Mouse (Mus musculus) MEL (cell line): Measurements from ENCODE around the gene Arntl. TPM values are rescaled to one million over a fixed set of nuclear protein-coding genes. Genes with fewer than 3 reads are reported as not detected.

Experiments
- DNase-seq: peaks from one replicate; pipeline ENCODE4 v3.0.0; 2011; ENCODE audit warnings: low read depth, low spot score
- H3K27ac ChIP-seq: 2 replicates; pipeline ENCODE4 v1.5.1; 2012; ENCODE audit warnings: low read depth, mild to moderate bottlenecking, control low read depth, low read length, moderate library complexity; ENCODE audit not compliant: control insufficient read depth
- H3K27me3 ChIP-seq, 2 experiments: fragments of 150-350 bp in 1 of 2; sonication (generic) in 1 of 2; 2 replicates each; pipeline ENCODE4 v1.6.1; 2012; ENCODE audit warnings: low read length in 2 of 2, mild to moderate bottlenecking in 2 of 2, improper control_type of control experiment in 1 of 2, moderate library complexity in 1 of 2; ENCODE audit not compliant: insufficient read depth in 2 of 2, control insufficient read depth in 1 of 2
- H3K36me3 ChIP-seq, 2 experiments: 2 replicates each; pipeline ENCODE4 v1.6.1; 2012 to 2014; ENCODE audit warnings: low read length in 2 of 2, improper control_type of control experiment in 1 of 2, inconsistent platforms in 1 of 2, mild to moderate bottlenecking in 1 of 2; ENCODE audit not compliant: insufficient read depth in 2 of 2, control insufficient read depth in 1 of 2
- H3K4me1 ChIP-seq, 2 experiments: fragments of 150-350 bp in 1 of 2; sonication (generic) in 1 of 2; 2 replicates each; pipeline ENCODE4 v1.6.1; 2012; ENCODE audit warnings: low read length in 2 of 2, improper control_type of control experiment in 1 of 2, mild to moderate bottlenecking in 1 of 2; ENCODE audit not compliant: insufficient read depth in 2 of 2, control insufficient read depth in 1 of 2
- H3K4me3 ChIP-seq, 2 experiments: fragments of 150-350 bp in 1 of 2; sonication (generic) in 1 of 2; 2 replicates each; pipeline ENCODE4 v1.5.1; 2012; ENCODE audit warnings: low read depth in 2 of 2, low read length in 2 of 2, mild to moderate bottlenecking in 2 of 2, moderate library complexity in 2 of 2, control low read depth in 1 of 2, improper control_type of control experiment in 1 of 2; ENCODE audit not compliant: control insufficient read depth in 1 of 2, insufficient read depth in 1 of 2
- H3K79me2 ChIP-seq: 2 replicates; pipeline ENCODE4 v1.6.1; 2012; ENCODE audit warnings: mild to moderate bottlenecking, low read length, moderate library complexity; ENCODE audit not compliant: control insufficient read depth, poor library complexity, insufficient read depth
- H3K9ac ChIP-seq: 2 replicates; pipeline ENCODE4 v1.6.1; 2012; ENCODE audit warnings: low read depth, mild to moderate bottlenecking, control low read depth, low read length, moderate library complexity; ENCODE audit not compliant: control insufficient read depth, poor library complexity, severe bottlenecking
- H3K9me3 ChIP-seq: fragments of 150-350 bp; sonication (generic); replicated peaks from 2 replicates; pipeline ENCODE4 v1.6.1; 2012; ENCODE audit warnings: mild to moderate bottlenecking, low read length, improper control_type of control experiment, moderate library complexity; ENCODE audit not compliant: insufficient read depth
- CHD1 ChIP-seq: IDR thresholded peaks from 2 replicates; pipeline ENCODE4 v1.6.1; 2012; ENCODE audit warnings: low read depth, mild to moderate bottlenecking, inconsistent platforms, low read length, improper control_type of control experiment
- CHD2 ChIP-seq: IDR thresholded peaks from 2 replicates; pipeline ENCODE4 v1.6.1; 2011; ENCODE audit warnings: low read length, improper control_type of control experiment
- E2F4 ChIP-seq: IDR thresholded peaks from 2 replicates; pipeline ENCODE4 v1.6.1; 2011; ENCODE audit warnings: low read depth, low read length, improper control_type of control experiment, borderline replicate concordance
- ELF1 ChIP-seq: IDR thresholded peaks from 2 replicates; pipeline ENCODE4 v1.6.1; 2014; ENCODE audit warnings: low read depth, mild to moderate bottlenecking, inconsistent platforms, low read length, improper control_type of control experiment, moderate library complexity
- GABPA ChIP-seq: IDR thresholded peaks from 2 replicates; pipeline ENCODE4 v1.6.1; 2012; ENCODE audit warnings: low read depth, mild to moderate bottlenecking, inconsistent platforms, low read length, improper control_type of control experiment, moderate library complexity
- GATA1 ChIP-seq: IDR thresholded peaks from 2 replicates; pipeline ENCODE4 v1.6.1; 2011; ENCODE audit warnings: low read depth, low read length, improper control_type of control experiment
- HCFC1 ChIP-seq: IDR thresholded peaks from 2 replicates; pipeline ENCODE4 v1.6.1; 2012; ENCODE audit warnings: low read depth, mild to moderate bottlenecking, inconsistent platforms, low read length, improper control_type of control experiment, moderate library complexity
- JUND ChIP-seq: IDR thresholded peaks from 2 replicates; pipeline ENCODE4 v1.6.1; 2011; ENCODE audit warnings: low read depth, mild to moderate bottlenecking, improper control_type of control experiment, low read length
- KAT2A ChIP-seq: conservative IDR thresholded peaks from 2 replicates; pipeline ENCODE4 v1.6.1; 2012; ENCODE audit warnings: low read depth, low read length, improper control_type of control experiment, inconsistent platforms
- MAFK ChIP-seq: IDR thresholded peaks from 2 replicates; pipeline ENCODE4 v1.6.1; 2011; ENCODE audit warnings: low read depth, mild to moderate bottlenecking, low read length, improper control_type of control experiment, borderline replicate concordance
- MAZ ChIP-seq: IDR thresholded peaks from 2 replicates; pipeline ENCODE4 v1.6.1; 2012; ENCODE audit warnings: low read depth, mild to moderate bottlenecking, inconsistent platforms, low read length, improper control_type of control experiment
- MYC ChIP-seq: IDR thresholded peaks from 2 replicates; pipeline ENCODE4 v1.6.1; 2011; ENCODE audit warnings: low read depth, mild to moderate bottlenecking, low read length, improper control_type of control experiment, moderate library complexity
- POLR2AphosphoS2 ChIP-seq: IDR thresholded peaks from 2 replicates; pipeline ENCODE4 v1.6.1; 2011; ENCODE audit warnings: low read length, improper control_type of control experiment
- RAD21 ChIP-seq: IDR thresholded peaks from 2 replicates; pipeline ENCODE4 v1.6.1; 2011; ENCODE audit warnings: mild to moderate bottlenecking, low read depth, low read length, improper control_type of control experiment
- RCOR1 ChIP-seq: IDR thresholded peaks from 2 replicates; pipeline ENCODE4 v1.6.1; 2012; ENCODE audit warnings: low read depth, mild to moderate bottlenecking, inconsistent platforms, low read length, improper control_type of control experiment
- SMC3 ChIP-seq: IDR thresholded peaks from 2 replicates; pipeline ENCODE4 v1.6.1; 2011; ENCODE audit warnings: low read depth, low read length, improper control_type of control experiment
- TAL1 ChIP-seq: IDR thresholded peaks from 2 replicates; pipeline ENCODE4 v1.6.1; 2012; ENCODE audit warnings: mild to moderate bottlenecking, inconsistent platforms, low read length, moderate library complexity, mixed read lengths
- TBP ChIP-seq: IDR thresholded peaks from 2 replicates; pipeline ENCODE4 v1.8.0; 2011; ENCODE audit warnings: low read depth, low read length, improper control_type of control experiment
- TCF12 ChIP-seq: IDR thresholded peaks from 2 replicates; pipeline ENCODE4 v1.6.1; 2014; ENCODE audit warnings: low read depth, mild to moderate bottlenecking, inconsistent platforms, low read length, improper control_type of control experiment, moderate library complexity
- USF2 ChIP-seq, 2 experiments: IDR thresholded peaks; 2 replicates each; pipeline ENCODE4 v1.6.1; 2011 to 2012; ENCODE audit warnings: improper control_type of control experiment in 2 of 2, low read length in 2 of 2, borderline replicate concordance in 1 of 2, inconsistent platforms in 1 of 2, low read depth in 1 of 2, mild to moderate bottlenecking in 1 of 2; ENCODE audit not compliant: insufficient read depth in 1 of 2
- ZC3H11A ChIP-seq: IDR thresholded peaks from 2 replicates; pipeline ENCODE4 v1.6.1; 2012; ENCODE audit warnings: low read depth, mild to moderate bottlenecking, inconsistent platforms, low read length, improper control_type of control experiment
- ZKSCAN1 ChIP-seq: IDR thresholded peaks from 2 replicates; pipeline ENCODE4 v1.6.1; 2012; ENCODE audit warnings: low read depth, mild to moderate bottlenecking, inconsistent platforms, low read length, improper control_type of control experiment, moderate library complexity
- ZMIZ1 ChIP-seq: IDR thresholded peaks from 2 replicates; pipeline ENCODE4 v1.6.1; 2012; ENCODE audit warnings: low read depth, mild to moderate bottlenecking, inconsistent platforms, low read length, improper control_type of control experiment, moderate library complexity
- polyA plus RNA-seq, 2 experiments: library from polyadenylated mRNA; stranded (reverse) in 1 of 2; unstranded in 1 of 2; fragments of >175 nt in 1 of 2; fragments of >200 nt in 1 of 2; gene quantifications; 2 replicates each; pipeline versions ENCODE4 v1.2.1 to v1.2.4; 2012; ENCODE audit warnings: low replicate concordance in 2 of 2, low read depth in 1 of 2; ENCODE audit not compliant: insufficient read length in 2 of 2, insufficient read depth in 1 of 2, missing spikeins in 1 of 2
- total RNA-seq: library from RNA; depleted of rRNA; stranded (reverse); fragments of 300-350 nt; gene quantifications from 2 replicates; pipeline ENCODE4 v1.2.3, GENCODE M21; 2012

The Arntl gene
- total and polyA plus RNA-seq, 3 experiments: 2.0 to 4.5 TPM; not detected in 1

GRCm38 (mm10) chr7:113269081-113269480 lies 61.8 kb downstream of the Arntl start:
- no peak for DNase-seq
- Histone ChIP-seq H3K27ac (no peak overlapping the region), H3K9ac (no peak overlapping the region), H3K36me3 (no peaks in the 10 kb centered on the region), H3K4me3 (no peak overlapping the region), H3K9me3 (no peaks in the 10 kb centered on the region), H3K4me1 (no peaks in the 10 kb centered on the region), H3K79me2 (no peaks in the 10 kb centered on the region), H3K27me3 (no peaks in the 10 kb centered on the region)
- TF ChIP-seq CHD1: no peak
- TF ChIP-seq ZMIZ1: no peak
- no peak for TF ChIP-seq USF2 (IDR thresholded peaks at IDR 0.05; ENCODE audit: borderline replicate concordance in 1 of 2, insufficient read depth in 1 of 2, low read depth in 1 of 2, low read length in 2 of 2)
- TF ChIP-seq GABPA: no peak
- TF ChIP-seq JUND: no peak
- TF ChIP-seq TCF12: no peak
- no peak for TF ChIP-seq HCFC1
- TF ChIP-seq TAL1: no peak
- no peak for TF ChIP-seq RAD21
- TF ChIP-seq MYC: no peak
- TF ChIP-seq ELF1: no peak
- no peak for TF ChIP-seq GATA1
- no peak for TF ChIP-seq ZC3H11A
- TF ChIP-seq RCOR1: no peak
- TF ChIP-seq ZKSCAN1: no peak
- TF ChIP-seq TBP: no peak
- no peak for TF ChIP-seq CHD2
- TF ChIP-seq MAZ: no peak

GRCm38 (mm10) chr7:113269921-113270320 lies 62.7 kb downstream of the Arntl start:
- Histone ChIP-seq H3K4me3 (no peak overlapping the region), H3K79me2 (no peaks in the 10 kb centered on the region), H3K36me3 (no peaks in the 10 kb centered on the region), H3K9ac (no peak overlapping the region), H3K4me1 (no peaks in the 10 kb centered on the region), H3K27ac (no peak overlapping the region), H3K27me3 (no peaks in the 10 kb centered on the region), H3K9me3 (no peaks in the 10 kb centered on the region)
- TF ChIP-seq E2F4 (no peak), HCFC1 (no peak), ZMIZ1 (no peak), RCOR1 (no peak), POLR2AphosphoS2 (no peak), MAFK (no peak), TAL1 (no peak), SMC3 (no peak), KAT2A (no peak)
- DNase-seq: no peak
